Mouse (Mus musculus) adrenal gland, postnatal 14 days (tissue): ENCODE data around the gene Ak2. TPM values are rescaled to one million over a fixed set of nuclear protein-coding genes. Genes with fewer than 3 reads are reported as not detected.
A peak's percentile ranks its signal among the peaks of the same experiment; 100 is the strongest.

Source experiments
- DNase-seq: peaks from one replicate; pipeline ENCODE4 v3.0.0; 2021; ENCODE audit warnings: mixed read lengths
- total RNA-seq: library from RNA; stranded (reverse); gene quantifications from 2 replicates; pipeline ENCODE4 v1.2.3, GENCODE M21; 2021

The Ak2 gene
- total RNA-seq, 1 experiment from 2014 or later: 204 TPM

DNA sequence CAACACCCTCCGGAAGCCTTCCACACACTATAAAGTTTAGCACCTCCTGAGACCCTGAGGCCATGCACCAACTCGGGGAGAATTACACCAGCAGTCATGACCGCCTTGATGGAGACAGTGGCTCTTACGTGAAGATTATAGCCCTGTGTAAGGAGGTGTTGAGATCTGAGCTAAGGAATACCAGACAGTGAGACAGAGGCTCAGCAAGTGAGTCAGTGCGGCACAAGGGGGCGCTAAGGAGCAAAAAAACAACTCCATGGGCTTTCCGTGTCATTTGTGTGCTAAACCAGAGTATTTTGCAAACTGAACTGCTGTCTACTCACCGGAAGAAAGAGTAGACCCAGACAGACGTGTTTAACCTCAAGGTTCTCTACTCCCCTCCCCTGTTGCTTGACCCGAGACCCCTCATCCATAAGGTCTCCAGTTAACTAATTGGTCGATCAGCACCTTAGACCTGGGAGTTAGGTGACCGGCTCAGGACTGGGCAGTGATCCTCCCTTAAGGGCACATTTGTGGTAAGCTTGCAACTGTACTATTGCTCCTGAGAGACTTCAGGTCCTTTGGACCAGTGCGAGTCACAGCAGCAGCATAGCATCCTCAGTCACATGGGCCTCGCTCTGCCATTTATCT, 20.6 kb upstream of the Ak2 start:
- DNase-seq: peak; percentile 90

DNA sequence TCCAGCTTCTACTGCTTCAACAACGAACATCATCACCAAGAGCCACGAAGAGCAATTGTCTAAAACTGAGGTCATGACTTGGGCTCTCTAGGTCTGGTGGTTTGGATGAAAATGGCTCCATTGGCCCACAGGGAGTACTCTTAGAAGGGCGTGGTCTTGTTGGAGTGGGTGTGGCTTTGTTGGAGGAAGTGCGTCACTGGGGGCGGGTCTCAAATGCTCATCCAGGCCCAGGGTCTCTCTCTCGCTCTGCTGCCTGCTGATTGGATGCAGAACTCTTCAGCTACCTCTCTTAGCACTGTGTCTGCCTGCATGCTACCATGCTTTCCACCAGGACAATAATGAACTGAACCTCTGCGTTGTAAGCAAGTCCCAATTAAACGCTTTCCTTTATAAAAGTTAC, 17.1 kb upstream of the Ak2 start:
- DNase-seq: no peak

DNA sequence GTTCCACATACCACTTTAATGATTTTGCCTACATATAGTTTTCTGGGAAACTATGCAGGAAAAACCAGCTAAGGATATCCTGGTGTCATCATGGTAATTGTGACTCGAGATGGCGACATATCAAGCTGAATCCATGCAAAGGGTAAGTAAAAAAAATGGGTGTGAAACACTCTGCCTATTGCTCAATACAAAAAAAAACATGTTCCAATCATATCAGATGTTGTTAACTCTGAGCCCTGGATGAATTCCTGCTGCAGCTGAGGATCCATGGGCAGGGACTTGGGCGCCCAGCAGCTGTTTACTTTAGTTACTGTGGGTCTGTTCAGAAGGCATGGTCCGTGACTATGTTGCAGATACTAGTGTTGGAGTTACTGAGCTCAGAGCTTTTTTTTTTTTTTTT, 15.2 kb upstream of the Ak2 start:
- DNase-seq: no peak

DNA sequence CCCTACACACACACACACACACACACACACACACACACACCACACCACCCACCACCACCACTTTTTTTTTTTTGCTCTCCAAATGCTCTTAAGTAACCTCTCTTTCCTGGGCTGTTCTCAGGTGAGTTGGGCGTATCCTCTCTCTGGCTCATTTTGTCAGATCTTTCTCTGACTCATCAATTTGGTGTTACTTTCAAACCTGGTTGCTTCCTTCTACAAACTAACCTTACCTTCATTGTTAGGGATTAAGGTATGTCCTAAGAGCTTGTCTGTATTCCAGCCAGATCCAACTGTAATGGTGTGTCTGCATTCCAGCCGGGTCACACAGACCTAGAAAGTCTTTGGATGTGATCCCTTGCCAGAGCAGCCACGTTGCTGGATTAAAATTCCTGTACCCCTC, 14.5 kb upstream of the Ak2 start:
- no peak for DNase-seq

DNA sequence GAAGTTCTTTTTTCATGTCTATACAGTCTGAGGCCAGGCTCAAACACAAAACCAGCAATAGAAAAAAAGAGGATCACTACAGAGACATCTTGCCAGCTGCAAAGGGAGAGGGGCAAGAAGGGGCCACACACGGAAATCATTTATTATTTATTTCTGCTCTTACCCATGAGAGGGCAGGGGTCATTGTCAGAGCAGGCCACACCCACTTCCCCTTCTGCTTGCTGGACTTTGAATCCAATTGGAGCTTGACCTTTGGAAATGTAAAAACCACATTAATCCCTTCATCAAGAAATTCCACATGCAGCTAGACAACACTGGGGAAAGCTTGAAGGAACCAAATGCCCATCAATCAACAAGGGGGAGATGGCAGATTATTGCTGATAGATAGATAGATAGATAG, 13.1 kb upstream of the Ak2 start:
- no peak for DNase-seq

DNA sequence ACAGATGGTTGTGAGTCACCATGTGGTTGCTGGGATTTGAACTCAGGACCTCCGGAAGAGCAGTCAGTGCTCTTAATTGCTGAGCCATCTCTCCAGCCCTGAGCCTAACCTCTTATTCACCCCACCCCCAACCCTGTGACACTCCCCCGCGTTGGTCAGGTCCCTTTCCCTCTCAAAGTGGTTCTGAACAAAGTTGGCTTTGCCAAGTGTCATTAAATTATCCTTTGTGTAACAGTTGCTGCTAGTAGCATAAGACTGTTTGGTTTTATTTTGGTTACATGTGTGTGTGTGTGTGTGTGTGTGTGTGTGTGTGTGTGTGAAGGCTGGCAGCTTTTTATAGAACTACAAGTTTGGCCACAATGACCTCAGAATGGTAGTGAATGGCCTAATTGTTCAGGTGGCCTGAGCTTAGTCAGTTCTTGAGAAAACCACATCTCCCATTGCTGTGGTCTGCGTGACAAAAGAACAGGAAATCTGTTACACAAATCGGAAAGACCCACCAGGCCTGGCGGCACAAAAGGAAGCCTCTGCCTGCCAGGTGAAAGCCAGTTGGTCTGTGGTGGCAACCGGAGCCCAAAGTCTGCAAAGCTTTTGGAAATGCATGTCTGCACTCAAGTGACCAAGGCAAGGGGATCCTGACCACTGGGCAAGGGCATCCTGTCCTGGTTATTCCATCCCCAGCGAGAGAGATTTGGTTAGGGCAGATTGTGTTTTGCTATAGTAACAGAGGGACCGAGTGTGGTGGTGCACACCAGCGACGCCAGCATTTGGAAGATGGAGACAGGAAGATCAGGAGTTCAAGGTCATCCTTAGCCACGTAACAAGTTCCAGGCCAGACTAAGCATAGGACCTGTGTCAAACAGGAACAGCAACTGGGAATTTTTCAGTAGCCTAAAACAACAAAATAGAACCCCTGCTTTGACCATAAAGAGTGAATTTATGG, 10.6 kb upstream of the Ak2 start:
- DNase-seq: no peak

DNA sequence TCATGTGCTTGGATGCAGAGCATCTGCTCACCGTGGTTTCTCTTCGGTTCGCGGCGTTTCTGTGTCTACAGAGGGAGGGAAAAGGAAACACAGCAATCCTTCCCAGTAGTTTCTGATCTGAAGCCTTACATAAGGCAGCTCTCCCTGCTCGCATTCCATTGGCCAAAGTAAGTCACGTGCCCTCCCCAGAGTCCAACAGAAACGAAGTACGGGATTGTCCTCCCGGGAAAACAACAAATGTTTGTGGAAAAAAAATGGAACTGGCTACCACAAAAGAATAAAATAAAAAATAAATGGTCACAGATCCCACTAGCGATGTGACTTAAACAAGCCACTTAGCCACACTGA, 10.0 kb upstream of the Ak2 start:
- DNase-seq: no peak

DNA sequence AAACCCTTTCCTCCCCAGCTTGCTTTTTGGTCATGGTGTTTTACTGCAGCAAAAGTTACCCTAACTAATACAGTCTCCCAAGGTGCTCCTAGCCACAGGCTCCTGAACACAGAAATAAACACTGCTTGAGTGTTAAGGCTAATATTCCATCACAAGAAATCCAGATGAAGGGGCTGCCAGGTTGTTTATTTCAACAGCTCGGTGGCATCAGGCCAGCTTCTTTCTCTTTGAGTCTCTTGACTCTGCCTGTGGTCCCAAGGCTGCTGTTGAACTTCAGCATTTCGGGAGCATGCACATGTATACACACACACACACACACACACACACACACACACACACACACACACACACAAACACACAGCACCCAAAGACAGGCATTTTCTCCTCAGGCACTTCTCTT, 8.6 kb upstream of the Ak2 start:
- DNase-seq: peak; percentile 52

DNA sequence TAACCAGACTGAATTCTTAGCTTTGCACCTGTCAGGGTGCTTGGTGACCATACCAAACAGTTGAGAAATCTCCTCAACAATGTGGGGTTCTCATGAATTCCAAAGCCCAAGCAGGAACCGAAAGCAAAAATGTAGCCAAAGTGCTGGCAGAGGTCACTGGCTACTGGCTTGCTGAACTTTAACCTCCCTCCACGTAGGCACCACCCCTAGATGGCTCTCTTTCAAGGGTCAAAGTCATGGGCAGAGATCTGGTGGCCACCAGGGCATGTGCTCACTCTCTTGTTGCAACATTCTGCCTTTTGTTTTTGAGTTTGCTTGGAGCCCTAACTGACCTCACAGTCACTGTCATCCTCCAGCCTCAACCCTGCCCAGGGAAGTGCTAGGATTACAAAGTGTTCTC, 8.1 kb upstream of the Ak2 start:
- peak; percentile 56 for DNase-seq

DNA sequence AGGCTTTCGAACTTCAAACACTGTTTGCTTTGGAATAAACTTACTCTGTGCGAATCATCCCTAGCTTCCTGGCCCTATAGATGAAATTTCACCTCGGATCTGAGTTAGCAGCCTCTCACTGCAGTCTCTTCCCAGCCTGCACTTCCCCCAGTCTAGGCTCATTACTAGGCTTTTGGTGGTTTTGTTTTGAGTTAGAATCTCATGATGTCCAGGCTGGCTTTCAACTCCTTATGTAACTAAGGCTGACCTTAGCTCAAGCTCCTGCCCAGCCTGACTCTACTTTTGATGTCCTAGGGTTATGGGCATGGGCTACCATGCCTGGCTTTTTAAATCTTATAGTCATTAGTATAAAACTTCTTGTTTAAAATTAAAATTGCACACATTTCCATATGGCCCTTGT, 7.2 kb upstream of the Ak2 start:
- no peak for DNase-seq

DNA sequence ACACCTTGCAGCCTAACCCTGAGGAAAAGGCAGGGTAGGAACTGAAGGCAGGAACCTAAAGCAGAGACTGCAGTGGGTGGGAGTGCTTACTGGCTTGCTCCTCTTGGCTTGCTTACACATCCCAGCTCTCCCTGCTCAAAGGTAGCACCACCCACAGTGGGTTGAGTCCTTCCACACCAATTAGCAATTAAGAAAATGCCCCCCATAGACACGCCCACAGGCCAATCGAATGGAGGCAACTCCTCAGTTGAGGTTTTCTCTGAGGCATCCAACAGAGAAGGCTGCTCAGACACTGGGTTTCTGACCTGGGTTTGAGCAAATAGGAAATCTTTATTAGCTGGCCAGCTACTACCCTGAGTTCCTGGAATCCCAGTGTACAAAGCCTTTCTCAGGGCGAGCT, 2.8 kb upstream of the Ak2 start:
- DNase-seq: no peak

DNA sequence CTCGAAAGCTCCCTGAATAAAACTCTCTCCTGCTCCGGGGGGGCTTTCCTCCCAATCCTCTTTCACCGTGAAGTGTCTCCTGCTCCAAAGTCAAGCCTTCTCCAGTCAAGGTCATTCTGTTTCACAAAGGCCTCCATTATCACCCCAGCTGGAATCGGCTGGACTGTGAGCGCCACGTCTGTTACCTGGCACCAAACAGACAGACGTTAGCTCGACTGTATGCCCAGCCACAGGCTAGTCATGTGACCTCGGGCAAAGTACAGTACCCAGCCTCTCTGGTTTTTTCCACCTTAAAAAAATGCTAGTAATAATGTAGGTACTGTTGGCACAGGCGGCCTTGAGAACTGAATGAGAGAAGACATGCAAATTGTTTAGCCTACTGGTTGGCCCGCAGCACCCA, 2.1 kb upstream of the Ak2 start:
- DNase-seq: peak; percentile 40

DNA sequence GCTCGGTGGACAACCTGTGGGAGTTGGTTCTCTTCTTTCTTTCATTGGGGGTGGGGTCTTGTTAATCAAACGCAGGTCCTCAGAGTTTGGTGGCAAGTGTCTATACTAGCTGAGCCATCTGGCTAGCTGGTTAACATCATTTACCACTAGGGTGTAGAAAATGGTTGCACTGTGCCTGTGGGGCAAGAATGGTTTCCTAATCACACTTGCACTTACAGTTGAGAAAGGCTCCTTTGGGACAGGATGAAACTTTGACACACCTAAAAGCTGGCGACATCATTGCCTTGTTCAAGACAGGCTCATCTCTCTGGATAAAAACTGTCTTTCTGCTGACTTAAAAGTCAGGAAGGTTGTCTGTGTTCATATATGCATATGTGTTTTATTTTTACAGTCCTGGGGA, 418 bp downstream of the Ak2 start:
- DNase-seq: peak; percentile 25

DNA sequence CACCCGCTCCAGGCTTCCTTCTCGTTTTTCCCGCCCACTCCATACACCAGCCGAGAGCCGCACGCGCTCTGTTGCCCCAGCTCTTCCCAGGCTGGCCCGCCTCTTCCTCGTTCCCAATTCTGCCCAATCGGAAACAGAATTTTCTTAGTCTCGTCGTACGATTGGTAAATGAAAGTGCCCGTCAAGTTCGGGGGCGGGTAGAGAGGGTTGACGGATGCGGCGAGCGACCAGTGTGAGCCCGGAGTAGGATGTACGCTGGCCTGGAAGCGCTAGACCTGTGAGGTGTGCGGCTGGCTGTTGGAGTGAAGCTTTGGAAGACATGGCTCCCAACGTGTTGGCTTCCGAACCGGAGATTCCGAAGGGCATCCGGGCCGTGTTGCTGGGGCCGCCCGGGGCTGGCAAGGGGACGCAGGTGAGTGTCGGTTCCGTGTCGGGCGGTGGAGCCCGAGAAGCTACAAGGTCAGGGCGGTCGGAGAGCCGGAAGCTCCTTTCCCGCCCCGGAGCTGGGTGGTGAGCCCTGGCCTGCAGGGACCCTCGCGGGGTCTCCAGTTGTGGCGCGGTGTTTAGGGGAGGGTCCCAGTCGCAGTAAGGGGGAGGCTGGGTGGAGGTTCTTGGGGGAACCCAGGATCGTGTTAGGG, 1.4 kb downstream of the Ak2 start:
- DNase-seq: peak; percentile 96

DNA sequence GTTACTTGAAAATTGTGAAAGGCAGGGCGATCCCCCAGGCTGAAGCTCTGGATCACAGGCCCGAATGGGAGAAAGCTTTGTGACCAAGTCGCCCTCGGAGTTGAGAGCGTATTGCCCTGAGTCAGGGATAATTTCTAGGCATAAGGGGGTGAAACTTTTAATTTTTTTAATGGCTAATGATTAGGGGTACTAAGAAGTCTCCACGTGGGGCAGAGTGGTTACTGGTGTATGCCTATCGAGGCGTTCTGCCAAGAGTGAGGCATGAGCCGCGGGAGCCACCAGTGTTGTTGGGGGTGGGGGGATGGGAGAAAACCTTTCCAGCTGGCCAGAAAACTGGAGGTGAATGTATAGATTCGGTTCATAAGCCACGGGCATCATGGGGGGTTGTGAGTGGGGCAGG, 1.9 kb downstream of the Ak2 start:
- DNase-seq: peak; percentile 53

DNA sequence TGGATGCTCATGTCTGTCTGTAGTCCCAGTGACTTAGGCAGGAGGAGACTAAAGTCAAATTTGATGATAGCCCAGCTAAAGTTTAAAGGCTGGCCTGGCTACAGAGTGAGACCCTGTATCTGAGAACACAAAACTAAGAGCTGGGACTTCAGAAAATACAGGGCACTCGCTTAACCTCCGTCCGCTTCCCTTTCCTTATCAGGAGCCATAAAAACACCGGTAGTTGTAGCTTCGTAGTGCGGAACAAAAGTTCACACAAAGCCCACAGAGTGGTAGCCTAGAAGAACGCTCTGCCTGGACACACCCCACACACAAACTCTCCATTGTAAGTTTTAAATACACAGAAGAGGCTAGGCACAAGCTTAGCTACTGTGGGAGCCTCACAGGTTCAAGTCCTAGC, 3.5 kb downstream of the Ak2 start:
- DNase-seq: no peak

DNA sequence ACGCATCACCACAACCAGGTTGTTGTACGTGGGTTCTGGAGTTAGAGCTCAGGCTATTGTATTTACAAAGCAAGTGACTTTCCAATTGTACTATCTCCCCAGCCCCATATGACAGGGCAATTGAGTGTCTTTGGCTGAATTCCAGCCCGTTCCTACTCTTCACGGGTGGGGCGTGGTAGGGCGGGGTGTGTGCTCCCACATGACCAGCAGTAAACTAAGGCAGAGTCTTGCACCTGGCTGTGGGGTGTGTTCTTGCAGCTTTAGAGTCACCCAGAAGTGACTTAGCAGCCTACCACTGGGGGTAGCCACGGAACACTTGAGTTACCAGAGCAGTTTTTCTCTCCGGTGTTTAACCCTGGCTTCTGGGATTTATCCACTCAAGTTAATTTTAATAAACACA, 5.5 kb downstream of the Ak2 start:
- DNase-seq: no peak

DNA sequence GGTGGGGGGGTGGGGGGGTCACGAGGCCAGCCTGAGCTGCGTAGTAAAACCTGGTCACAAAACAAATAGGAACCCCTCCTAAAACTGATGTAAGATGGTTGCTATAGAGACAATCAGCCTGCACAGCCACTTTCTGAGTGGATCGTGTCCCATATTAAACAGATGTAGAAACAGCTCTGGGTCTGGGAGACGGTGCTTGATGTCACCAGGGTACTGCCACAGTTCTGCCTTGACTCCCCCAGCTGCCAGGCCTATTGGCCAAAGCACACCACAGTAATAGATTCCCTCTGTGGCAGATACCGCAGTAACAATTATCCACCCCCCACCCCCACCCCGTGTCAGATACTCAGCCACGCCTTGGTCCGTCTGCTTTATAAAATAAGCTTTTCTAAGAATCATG, 6.6 kb downstream of the Ak2 start:
- DNase-seq: no peak

DNA sequence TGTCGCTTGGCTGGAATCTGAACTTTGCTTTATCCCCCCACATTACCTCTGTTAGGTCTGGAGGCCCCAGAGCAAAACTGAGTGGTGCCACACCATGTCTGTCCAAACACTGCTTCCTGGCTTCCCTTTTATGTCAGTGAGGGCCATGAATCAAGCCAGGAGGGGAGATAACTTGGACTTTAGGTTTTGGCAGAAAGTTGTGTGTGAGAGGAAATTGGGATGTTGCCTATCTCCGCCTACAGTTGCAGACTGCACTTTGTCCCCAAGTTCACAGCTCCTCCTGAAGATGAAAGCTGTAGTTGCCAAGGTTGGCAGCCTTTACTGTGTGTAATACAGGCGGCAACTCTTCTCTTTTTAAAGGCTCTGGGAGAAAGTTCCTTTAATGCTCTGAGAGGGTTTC, 9.0 kb downstream of the Ak2 start:
- peak; percentile 52 for DNase-seq

DNA sequence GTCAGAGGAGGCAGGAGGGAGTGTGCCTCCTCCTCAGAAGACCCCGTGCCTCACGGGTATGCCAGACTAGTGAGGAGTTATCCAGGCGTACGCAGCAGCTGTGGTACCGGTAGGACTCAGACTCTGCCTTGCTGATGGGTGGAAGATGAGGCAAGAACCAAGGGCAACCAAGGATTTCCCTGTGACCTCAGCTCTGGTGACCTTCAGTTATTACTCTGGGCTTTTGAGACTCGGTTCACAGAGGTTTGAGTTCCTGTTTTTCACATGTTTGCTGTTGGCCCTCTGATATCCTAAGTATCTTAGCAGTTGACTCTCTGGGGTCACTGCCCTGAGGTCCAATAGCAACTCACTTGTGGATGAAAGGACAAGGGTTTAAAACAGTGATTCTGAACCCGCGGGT, 12.0 kb downstream of the Ak2 start:
- no peak for DNase-seq

DNA sequence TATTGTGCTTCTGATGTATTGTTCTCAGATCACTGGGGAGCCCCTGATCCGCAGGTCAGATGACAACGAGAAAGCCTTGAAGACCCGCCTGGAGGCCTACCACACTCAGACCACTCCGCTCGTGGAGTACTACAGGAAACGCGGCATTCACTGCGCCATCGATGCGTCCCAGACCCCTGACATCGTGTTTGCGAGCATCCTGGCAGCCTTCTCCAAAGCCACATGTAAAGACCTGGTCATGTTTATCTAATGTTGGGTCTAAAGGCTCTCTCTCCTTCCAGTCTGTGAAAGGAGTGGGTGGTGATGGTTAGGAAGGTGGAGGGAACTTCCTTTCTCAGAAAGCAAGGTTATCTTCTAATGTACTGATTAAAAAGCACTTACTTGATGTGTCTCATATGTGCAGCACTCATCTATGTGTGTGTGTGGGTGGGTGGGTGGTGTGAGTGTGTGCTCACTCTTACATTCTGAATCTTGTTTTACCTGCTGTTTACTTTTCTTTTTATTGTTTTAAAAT, 16.3 kb downstream of the Ak2 start:
- DNase-seq: no peak

DNA sequence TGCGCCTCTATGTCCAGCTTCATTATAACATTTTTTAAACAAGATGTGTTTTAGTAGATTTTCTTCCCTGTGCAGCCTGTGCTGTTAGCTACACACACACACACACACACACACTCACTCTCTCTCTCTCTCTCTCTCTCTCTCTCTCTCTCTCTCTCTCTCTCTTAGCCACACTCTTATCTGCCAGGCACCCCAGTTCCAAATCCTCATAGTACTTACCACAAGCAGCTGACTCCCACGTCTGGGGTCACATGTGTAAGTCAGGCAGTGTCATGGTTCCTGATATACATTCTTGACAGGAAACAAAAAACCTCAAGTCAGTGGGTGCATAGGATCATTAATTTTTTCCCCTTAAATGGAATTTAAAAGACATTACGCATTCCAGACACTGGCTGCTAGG, 16.9 kb downstream of the Ak2 start:
- no peak for DNase-seq

DNA sequence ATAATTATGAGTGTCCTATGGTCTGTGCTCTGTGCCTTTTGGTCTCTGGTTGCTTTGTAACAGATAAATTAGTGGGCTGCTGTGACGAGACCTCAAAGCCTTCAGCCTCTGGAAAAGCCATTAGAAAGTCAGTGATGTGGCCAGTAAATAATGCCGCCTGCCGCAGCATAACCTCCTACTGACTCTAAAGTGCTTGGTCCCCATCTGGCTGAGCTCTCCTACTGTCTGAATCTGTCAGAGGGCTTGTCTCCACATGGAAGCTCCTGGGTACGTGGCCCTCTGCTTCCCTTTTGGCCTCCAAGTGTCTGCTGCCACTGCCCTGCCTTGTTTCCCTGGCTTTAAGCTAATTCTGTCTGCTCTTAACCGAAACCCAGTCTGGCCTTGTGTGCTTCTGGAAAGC, 17.8 kb downstream of the Ak2 start:
- no peak for DNase-seq
